Mouse (Mus musculus) ES-Bruce4 (cell line): ENCODE measurements around the gene Kif20b.

Experiments
- CTCF ChIP-seq: IDR thresholded peaks from one replicate; pipeline ENCODE4 v1.8.1; 2011; ENCODE audit warnings: low read depth, low read length
- EP300 ChIP-seq: IDR thresholded peaks from 2 replicates; pipeline ENCODE4 v1.6.1; 2011; ENCODE audit warnings: low read depth, low read length; ENCODE audit not compliant: insufficient read depth

GRCm38 (mm10) chr19:34876676-34877075, 45.5 kb upstream of the Kif20b start:
- TF ChIP-seq CTCF = no peak
- TF ChIP-seq EP300 = no peak
